Mouse (Mus musculus) hindbrain, embryonic 16.5 days (tissue): Measurements from ENCODE around the gene Lmnb2. TPM values are rescaled to one million over a fixed set of nuclear protein-coding genes. Genes with fewer than 3 reads are reported as not detected.

Source experiments
- ATAC-seq: fragments of 200-750 bp; cut with Nextera tagmentation; 2 replicates; pipeline ENCODE4 v1.8.0; 2017; ENCODE audit warnings: moderate TSS enrichment, moderate library complexity
- H3K27ac ChIP-seq: fragments of 300-500 bp; sonication (generic); 2 replicates; pipeline ENCODE4 v1.5.1; 2014; ENCODE audit warnings: low read depth, mild to moderate bottlenecking, control low read depth, low read length, moderate library complexity
- H3K27me3 ChIP-seq: fragments of 300-500 bp; sonication (generic); replicated peaks from 2 replicates; pipeline ENCODE4 v1.6.1; 2014; ENCODE audit warnings: low read length; ENCODE audit not compliant: control insufficient read depth, insufficient read depth
- H3K36me3 ChIP-seq: fragments of 300-500 bp; sonication (generic); 2 replicates; pipeline ENCODE4 v1.6.1; 2014; ENCODE audit warnings: mild to moderate bottlenecking, low read length, moderate library complexity, mixed read lengths; ENCODE audit not compliant: control insufficient read depth, insufficient read depth
- H3K4me1 ChIP-seq: fragments of 300-500 bp; sonication (generic); 2 replicates; pipeline ENCODE4 v1.6.1; 2014; ENCODE audit warnings: low read depth, low read length; ENCODE audit not compliant: control insufficient read depth, insufficient read depth
- H3K4me2 ChIP-seq: fragments of 300-500 bp; sonication (generic); 2 replicates; pipeline ENCODE4 v1.6.1; 2014; ENCODE audit warnings: mild to moderate bottlenecking, low read length, control low read depth, moderate library complexity
- H3K4me3 ChIP-seq: fragments of 300-500 bp; sonication (generic); 2 replicates; pipeline ENCODE4 v1.5.1; 2014; ENCODE audit warnings: mild to moderate bottlenecking, low read length, control low read depth, moderate library complexity
- H3K9ac ChIP-seq: fragments of 300-500 bp; sonication (generic); 2 replicates; pipeline ENCODE4 v1.6.1; 2014; ENCODE audit warnings: low read depth, mild to moderate bottlenecking, control low read depth, low read length, moderate library complexity
- H3K9me3 ChIP-seq: fragments of 300-500 bp; sonication (generic); 2 replicates; pipeline ENCODE4 v1.6.1; 2014; ENCODE audit warnings: mild to moderate bottlenecking, low read length, moderate library complexity; ENCODE audit not compliant: control insufficient read depth
- WGBS: fragments of 180-500 bp; shearing (Covaris S2); extraction: QIAGEN DNeasy Blood & Tissue Kit; methylation state at CpG from one replicate; pipeline ENCODE4 v1.1.7; 2014; 5-methylcytosine and 5-hydroxymethylcytosine counted together
- polyA plus RNA-seq: library from polyadenylated mRNA; unstranded; fragments of >200 nt; fragmentation: Nextera tagmentation; extraction: Ambion mirVana; gene quantifications from 2 replicates; pipeline ENCODE4 v1.2.1, GENCODE M21; 2015

Lmnb2 gene
- polyA plus RNA-seq, result 36.6 and 41.9 TPM in 2 replicates

- Histone ChIP-seq H3K4me3 (peak within 1 kb of the TSS; percentile 92), H3K4me1 (peaks cover 19% of the 10 kb centered on the region), H3K36me3 (no peaks in the 10 kb centered on the region), H3K27me3 (no peaks in the 10 kb centered on the region), H3K9ac (peak within 1 kb of the TSS; percentile 92), H3K4me2 (peak within 1 kb of the TSS; percentile 98), H3K9me3 (no peaks in the 10 kb centered on the region), H3K27ac (peak within 1 kb of the TSS; percentile 84)
- peak; percentile 83 for ATAC-seq
- under 1% methylated on average over 54 of the region's 61 CpGs for WGBS
Observed at GRCm38 (mm10) chr10:80917779-80918434, at the start of gene Lmnb2. TSS of gene Lmnb2 (minus strand) at chr10:80918245.

DNA sequence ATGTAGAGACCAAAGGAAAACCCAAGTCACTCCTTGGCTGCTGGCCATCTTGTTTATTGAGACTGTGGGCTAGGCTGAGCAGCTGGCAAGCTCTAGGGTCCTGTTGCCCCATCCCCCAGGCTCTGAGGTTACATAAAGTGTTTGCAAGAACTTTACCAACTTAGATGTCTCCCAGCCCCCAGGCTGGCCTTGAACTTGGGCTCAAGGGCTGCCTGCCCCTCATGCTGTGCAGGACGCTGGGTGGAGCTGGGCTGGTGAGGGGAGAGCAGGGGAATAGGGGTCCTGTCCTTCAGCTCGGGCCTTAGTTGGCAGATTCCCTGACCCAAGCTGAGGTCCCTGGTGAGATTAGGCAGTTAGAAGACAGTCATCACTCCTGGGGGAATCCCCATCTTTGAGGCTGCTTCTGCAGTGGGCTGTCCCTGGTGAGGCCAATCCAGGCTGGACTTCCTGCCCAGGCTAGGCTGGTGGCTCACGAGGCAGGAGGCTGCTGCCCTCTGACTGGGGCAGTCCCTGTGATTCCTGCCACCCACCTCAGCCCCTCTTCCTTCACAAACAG lies 49.1 kb upstream of the Lmnb2 start:
- H3K4me1 ChIP-seq, result peaks cover 7% of the 10 kb centered on the region
- H3K4me3 ChIP-seq, result no peak overlapping the region
- WGBS, result 60% methylated on average over 3 of the region's 3 CpGs
- H3K9me3 ChIP-seq, result no peaks in the 10 kb centered on the region
- H3K27ac ChIP-seq, result 0 out of 2 replicates have a peak overlapping the region, but pooled peaks have one; percentile 34
- H3K36me3 ChIP-seq, result no peaks in the 10 kb centered on the region
- H3K9ac ChIP-seq, result no peak overlapping the region
- H3K4me2 ChIP-seq, result no peak overlapping the region
- ATAC-seq, result no peak; the same call in 1 of the 2 replicates
- H3K27me3 ChIP-seq, result no peaks in the 10 kb centered on the region

- no peaks in the 10 kb centered on the region for H3K9me3 ChIP-seq
- H3K9ac ChIP-seq, result no peak overlapping the region
- no peak for ATAC-seq
- 65% methylated on average over 12 of the region's 12 CpGs for WGBS
- H3K4me1 ChIP-seq, result peaks cover 7% of the 10 kb centered on the region
- H3K36me3 ChIP-seq, result no peaks in the 10 kb centered on the region
- no peak overlapping the region for H3K27ac ChIP-seq
- no peak overlapping the region for H3K4me3 ChIP-seq
- H3K4me2 ChIP-seq, result no peak overlapping the region
- no peaks in the 10 kb centered on the region for H3K27me3 ChIP-seq
Observed at GRCm38 (mm10) chr10:80966296-80966695, 48.3 kb upstream of the Lmnb2 start.

GRCm38 (mm10) chr10:80963031-80963975 lies 45.3 kb upstream of the Lmnb2 start:
- Histone ChIP-seq H3K9ac (no peak overlapping the region), H3K4me3 (no peak overlapping the region), H3K4me1 (peaks cover 7% of the 10 kb centered on the region), H3K27me3 (no peaks in the 10 kb centered on the region), H3K4me2 (no peak overlapping the region), H3K36me3 (no peaks in the 10 kb centered on the region), H3K9me3 (no peaks in the 10 kb centered on the region), H3K27ac (no peak overlapping the region)
- ATAC-seq, result no peak
- WGBS, result 49% methylated on average over 12 of the region's 12 CpGs

DNA sequence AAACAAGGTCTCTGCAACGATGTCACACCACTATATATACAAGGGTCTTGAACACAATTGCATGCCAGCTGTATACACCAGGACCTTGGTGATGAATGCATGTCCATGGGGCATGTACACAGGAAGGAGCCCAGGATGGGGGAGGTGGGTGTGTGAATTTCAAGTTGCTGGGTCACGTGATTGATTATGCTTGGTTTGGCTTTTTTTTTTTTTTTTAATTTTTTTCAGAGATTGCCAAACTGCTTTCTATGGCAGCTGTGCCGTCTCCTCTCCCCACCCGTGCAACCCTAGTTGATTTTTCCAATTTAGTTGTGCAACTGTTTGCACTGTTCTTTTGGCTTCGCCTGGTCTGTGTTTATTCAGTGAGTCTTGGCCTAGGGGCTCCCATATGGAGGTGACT lies 44.5 kb upstream of the Lmnb2 start:
- peaks cover 6% of the 10 kb centered on the region for H3K4me1 ChIP-seq
- no peak for ATAC-seq
- H3K36me3 ChIP-seq, result no peaks in the 10 kb centered on the region
- no peak overlapping the region for H3K4me3 ChIP-seq
- no peak overlapping the region for H3K27ac ChIP-seq
- no peak overlapping the region for H3K9ac ChIP-seq
- H3K27me3 ChIP-seq, result no peaks in the 10 kb centered on the region
- 69% methylated on average over 5 of the region's 5 CpGs for WGBS
- no peak overlapping the region for H3K4me2 ChIP-seq
- no peaks in the 10 kb centered on the region for H3K9me3 ChIP-seq

GRCm38 (mm10) chr10:80962051-80962472 lies 44.0 kb upstream of the Lmnb2 start:
- no peak overlapping the region for H3K4me3 ChIP-seq
- H3K4me1 ChIP-seq, result peaks cover under 1% of the 10 kb centered on the region; the same call in 1 of the 2 replicates
- H3K36me3 ChIP-seq, result no peaks in the 10 kb centered on the region
- no peak overlapping the region for H3K4me2 ChIP-seq
- H3K27ac ChIP-seq, result no peak overlapping the region
- no peak overlapping the region for H3K9ac ChIP-seq
- ATAC-seq, result no peak
- H3K27me3 ChIP-seq, result no peaks in the 10 kb centered on the region
- no peaks in the 10 kb centered on the region for H3K9me3 ChIP-seq
- 65% methylated on average over 10 of the region's 10 CpGs for WGBS

- Histone ChIP-seq H3K27ac (no peak overlapping the region), H3K9me3 (no peaks in the 10 kb centered on the region), H3K27me3 (no peaks in the 10 kb centered on the region), H3K4me3 (no peak overlapping the region), H3K4me2 (no peak overlapping the region), H3K36me3 (no peaks in the 10 kb centered on the region), H3K9ac (no peak overlapping the region; the same call in 1 of the 2 replicates), H3K4me1 (no peaks in the 10 kb centered on the region)
- WGBS, result 18% methylated on average over 13 of the region's 16 CpGs
- no peak for ATAC-seq
Observed at GRCm38 (mm10) chr10:80960551-80961508, 42.8 kb upstream of the Lmnb2 start.

GRCm38 (mm10) chr10:80958979-80959637 lies 41.1 kb upstream of the Lmnb2 start:
- Histone ChIP-seq H3K4me2 (no peak overlapping the region), H3K4me1 (no peaks in the 10 kb centered on the region), H3K4me3 (no peak overlapping the region), H3K9ac (no peak overlapping the region), H3K27me3 (no peaks in the 10 kb centered on the region), H3K36me3 (no peaks in the 10 kb centered on the region), H3K27ac (no peak overlapping the region), H3K9me3 (no peaks in the 10 kb centered on the region)
- 93% methylated on average over 5 of the region's 5 CpGs for WGBS
- ATAC-seq, result no peak
